Mouse (Mus musculus) forebrain, embryonic 13.5 days (tissue): ENCODE measurements around the gene Olfr1233. TPM values are rescaled to one million over a fixed set of nuclear protein-coding genes. Genes with fewer than 3 reads are reported as not detected.

Experiments used
- ATAC-seq: fragments of 200-750 bp; cut with Nextera tagmentation; 2 replicates; pipeline ENCODE4 v1.8.0; 2017
- H3K27ac ChIP-seq: fragments of 300-500 bp; sonication (generic); 2 replicates; pipeline ENCODE4 v1.5.1; 2015; ENCODE audit warnings: inconsistent platforms, mild to moderate bottlenecking, moderate library complexity
- H3K27me3 ChIP-seq: fragments of 300-500 bp; sonication (generic); 2 replicates; pipeline ENCODE4 v1.6.1; 2015; ENCODE audit warnings: mild to moderate bottlenecking, inconsistent platforms
- H3K36me3 ChIP-seq: fragments of 300-500 bp; sonication (generic); 2 replicates; pipeline ENCODE4 v1.6.1; 2015; ENCODE audit warnings: mild to moderate bottlenecking, inconsistent platforms; ENCODE audit not compliant: poor library complexity, severe bottlenecking
- H3K4me1 ChIP-seq: fragments of 300-500 bp; sonication (generic); 2 replicates; pipeline ENCODE4 v1.6.1; 2015; ENCODE audit warnings: inconsistent platforms
- H3K4me2 ChIP-seq: fragments of 300-500 bp; sonication (generic); 2 replicates; pipeline ENCODE4 v1.6.1; 2015; ENCODE audit warnings: inconsistent platforms, mild to moderate bottlenecking, moderate library complexity
- H3K4me3 ChIP-seq: fragments of 300-500 bp; sonication (generic); 2 replicates; pipeline ENCODE4 v1.5.1; 2015; ENCODE audit warnings: mild to moderate bottlenecking, inconsistent platforms
- H3K9ac ChIP-seq: fragments of 300-500 bp; sonication (generic); 2 replicates; pipeline ENCODE4 v1.6.1; 2015; ENCODE audit warnings: mild to moderate bottlenecking, inconsistent platforms
- H3K9me3 ChIP-seq: fragments of 300-500 bp; sonication (generic); replicated peaks from 2 replicates; pipeline ENCODE4 v1.6.1; 2016; ENCODE audit warnings: inconsistent platforms
- WGBS: fragments of 180-500 bp; shearing (Covaris S2); methylation state at CpG from one replicate; pipeline ENCODE4 v1.1.7; 2015; 5-methylcytosine and 5-hydroxymethylcytosine counted together
- polyA plus RNA-seq: library from polyadenylated mRNA; unstranded; fragments of >200 nt; fragmentation: Nextera tagmentation; extraction: Ambion mirVana; gene quantifications from 2 replicates; pipeline ENCODE4 v1.2.1, GENCODE M21; 2015

Gene Olfr1233
- polyA plus RNA-seq = not detected in 2 replicates

DNA sequence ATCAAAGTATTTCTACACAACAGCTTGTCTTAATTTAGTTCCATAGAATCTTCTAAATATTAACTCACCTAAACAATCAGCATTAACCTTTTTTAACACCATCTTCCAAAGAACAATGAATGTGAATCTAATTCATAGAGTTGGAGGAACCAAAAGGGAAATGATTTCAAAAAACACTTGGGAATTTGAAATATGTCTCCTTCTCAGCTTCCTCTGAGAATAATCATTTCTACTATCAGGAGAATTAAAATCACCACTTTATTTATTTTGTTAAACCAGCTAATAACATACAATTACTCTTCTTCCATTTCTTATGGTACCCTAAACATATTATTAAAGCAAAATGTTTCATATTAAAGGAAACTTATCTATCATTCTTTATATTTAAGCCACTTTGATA, at the start of gene Olfr1233:
Gene Olfr1233, minus strand, starts transcription at position 101 of the 400 bp plus-strand sequence.
- Histone ChIP-seq H3K4me1 (no peaks in the 10 kb centered on the region), H3K27ac (no peak within 1 kb of the TSS), H3K9ac (no peak within 1 kb of the TSS), H3K27me3 (no peaks in the 10 kb centered on the region), H3K4me2 (no peak within 1 kb of the TSS), H3K9me3 (no peaks in the 10 kb centered on the region), H3K4me3 (no peak within 1 kb of the TSS), H3K36me3 (no peaks in the 10 kb centered on the region)
- no peak for ATAC-seq

DNA sequence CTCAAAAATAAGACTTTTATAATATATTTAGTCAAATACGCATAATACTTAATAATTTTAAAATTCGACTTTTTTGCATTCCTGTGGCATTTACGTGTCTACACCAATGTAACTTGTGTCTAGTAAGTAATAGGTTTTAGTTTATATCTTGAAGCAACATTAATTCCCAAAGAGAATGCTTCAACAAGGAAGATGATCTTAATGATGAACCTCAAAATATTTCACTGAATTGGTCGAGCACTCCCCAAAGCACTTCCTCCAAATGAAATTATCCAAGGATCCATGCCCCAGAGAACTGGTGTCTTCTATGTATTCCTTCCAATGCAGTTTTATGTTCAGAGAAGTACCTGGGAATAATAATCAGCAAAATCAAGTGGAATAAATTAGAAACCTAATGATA, 22.6 kb upstream of the Olfr1233 start, which contains the start of gene Olfr1234:
Gene Olfr1234, minus strand, starts transcription at position 101 of the 400 bp plus-strand sequence.
- Histone ChIP-seq H3K27ac (no peak within 1 kb of the TSS), H3K4me3 (no peak within 1 kb of the TSS), H3K27me3 (no peaks in the 10 kb centered on the region), H3K9me3 (no peaks in the 10 kb centered on the region), H3K36me3 (no peaks in the 10 kb centered on the region), H3K4me2 (no peak within 1 kb of the TSS), H3K4me1 (no peaks in the 10 kb centered on the region), H3K9ac (no peak within 1 kb of the TSS)
- ATAC-seq = no peak
- WGBS = 91% methylated on average over 4 of the region's 4 CpGs

GRCm38 (mm10) chr2:89329575-89329974, 12.6 kb downstream of the Olfr1233 start, which contains the start of gene Olfr1232:
Gene Olfr1232, minus strand, starts transcription at chr2:89329675.
- Histone ChIP-seq H3K9ac (no peak within 1 kb of the TSS), H3K27me3 (no peaks in the 10 kb centered on the region), H3K9me3 (no peaks in the 10 kb centered on the region), H3K4me1 (no peaks in the 10 kb centered on the region), H3K4me2 (no peak within 1 kb of the TSS), H3K4me3 (no peak within 1 kb of the TSS), H3K36me3 (no peaks in the 10 kb centered on the region), H3K27ac (no peak within 1 kb of the TSS)
- no peak for ATAC-seq

DNA sequence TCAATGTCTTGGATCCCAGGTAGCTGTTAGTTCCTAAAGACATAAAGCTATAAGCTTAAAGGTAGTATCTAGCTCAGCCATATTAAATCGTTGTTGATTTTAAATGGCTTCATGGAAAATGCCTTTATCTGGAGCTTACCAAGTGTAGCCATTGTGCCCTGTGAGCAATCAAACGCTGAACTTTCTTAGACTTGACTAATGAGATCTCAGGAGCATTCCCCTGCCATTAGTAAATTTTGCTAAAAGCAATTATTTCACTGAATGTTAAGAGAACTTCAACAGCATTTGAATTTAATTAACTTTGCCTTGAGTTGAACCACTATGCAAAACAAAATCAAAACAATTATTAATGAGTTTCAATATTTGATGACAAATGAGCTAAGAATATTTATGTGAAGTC, 35.2 kb downstream of the Olfr1233 start, which contains the start of gene Olfr1231:
Gene Olfr1231, minus strand, starts transcription at position 101 of the 400 bp plus-strand sequence.
- Histone ChIP-seq H3K9me3 (no peaks in the 10 kb centered on the region), H3K4me1 (no peaks in the 10 kb centered on the region), H3K4me3 (no peak within 1 kb of the TSS), H3K4me2 (no peak within 1 kb of the TSS), H3K27me3 (no peaks in the 10 kb centered on the region), H3K9ac (no peak within 1 kb of the TSS), H3K27ac (no peak within 1 kb of the TSS), H3K36me3 (no peaks in the 10 kb centered on the region)
- WGBS = 64% methylated on average over 2 of the region's 2 CpGs
- no peak for ATAC-seq

- 93% methylated on average over 1 of the region's 1 CpGs for WGBS
- Histone ChIP-seq H3K4me2 (no peak within 1 kb of the TSS), H3K9ac (no peak within 1 kb of the TSS), H3K27me3 (no peaks in the 10 kb centered on the region), H3K9me3 (no peaks in the 10 kb centered on the region), H3K4me1 (no peaks in the 10 kb centered on the region), H3K36me3 (no peaks in the 10 kb centered on the region), H3K4me3 (no peak within 1 kb of the TSS), H3K27ac (no peak within 1 kb of the TSS)
- no peak for ATAC-seq
Measured at GRCm38 (mm10) chr2:89297168-89297567, 45.0 kb downstream of the Olfr1233 start, which contains the start of gene Olfr1230. Gene Olfr1230, minus strand, starts transcription at chr2:89297268.

DNA sequence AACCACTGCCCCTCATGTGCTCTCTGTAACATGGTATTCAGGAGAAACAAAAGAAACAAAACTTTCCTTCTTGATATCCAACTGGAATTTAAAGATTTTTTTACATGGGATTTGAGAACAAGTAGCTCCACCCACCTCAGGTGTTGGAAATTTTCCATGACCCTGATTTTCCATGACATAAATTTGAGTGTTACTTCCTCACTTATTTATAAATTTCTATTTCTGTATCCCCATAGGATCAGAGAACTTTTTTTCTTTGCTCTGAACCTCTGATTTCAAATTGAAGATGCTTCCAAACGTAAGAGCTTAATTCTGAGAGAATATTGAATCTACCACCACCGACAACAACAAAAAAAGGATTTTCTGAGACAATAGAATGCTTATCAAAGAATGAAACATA, 54.3 kb downstream of the Olfr1233 start, which contains the start of gene Olfr1229:
Gene Olfr1229, minus strand, starts transcription at position 101 of the 400 bp plus-strand sequence.
- Histone ChIP-seq H3K27me3 (no peaks in the 10 kb centered on the region), H3K36me3 (no peaks in the 10 kb centered on the region), H3K9me3 (no peaks in the 10 kb centered on the region), H3K4me1 (no peaks in the 10 kb centered on the region), H3K4me3 (no peak within 1 kb of the TSS), H3K27ac (no peak within 1 kb of the TSS), H3K9ac (no peak within 1 kb of the TSS), H3K4me2 (no peak within 1 kb of the TSS)
- 73% methylated on average over 2 of the region's 2 CpGs for WGBS
- no peak for ATAC-seq

Other genes with a start within 250 kb of the Olfr1233 start
- not detected in 2 replicates for gene Olfr1220, start 235.6 kb downstream of the Olfr1233 start, polyA plus RNA-seq
- not detected in 2 replicates for gene Olfr1221, start 225.1 kb downstream of the Olfr1233 start, polyA plus RNA-seq
- not detected in 2 replicates for gene Olfr1222, start 209.3 kb downstream of the Olfr1233 start, polyA plus RNA-seq
- not detected in 2 replicates for gene Olfr1223, start 190.8 kb downstream of the Olfr1233 start, polyA plus RNA-seq
- not detected in 2 replicates for gene Olfr1224-ps1, start 178.3 kb downstream of the Olfr1233 start, polyA plus RNA-seq
- not detected in 2 replicates for gene Olfr1225, start 167.7 kb downstream of the Olfr1233 start, polyA plus RNA-seq
- gene Olfr1226, start 142.3 kb downstream of the Olfr1233 start, polyA plus RNA-seq = not detected in 2 replicates
- gene Olfr1228, start 88.3 kb downstream of the Olfr1233 start, polyA plus RNA-seq = not detected in 2 replicates
- not detected in 2 replicates for gene Olfr1229, start 54.4 kb downstream of the Olfr1233 start, polyA plus RNA-seq
- gene Olfr1230, start 45.1 kb downstream of the Olfr1233 start, polyA plus RNA-seq = not detected in 2 replicates
- gene Olfr1231, start 35.3 kb downstream of the Olfr1233 start, polyA plus RNA-seq = not detected in 2 replicates
- gene Olfr1232, start 12.7 kb downstream of the Olfr1233 start, polyA plus RNA-seq = not detected in 2 replicates
- gene Olfr1234, start 22.5 kb upstream of the Olfr1233 start, polyA plus RNA-seq = not detected in 2 replicates
- not detected in 2 replicates for gene Olfr1238, start 67.3 kb upstream of the Olfr1233 start, polyA plus RNA-seq
- gene Olfr1239, start 78.0 kb upstream of the Olfr1233 start, polyA plus RNA-seq = not detected in 2 replicates
- not detected in 2 replicates for gene Olfr1240, start 100.6 kb upstream of the Olfr1233 start, polyA plus RNA-seq
- gene Olfr1241, start 144.7 kb upstream of the Olfr1233 start, polyA plus RNA-seq = not detected in 2 replicates
- not detected in 2 replicates for gene Olfr1242, start 155.9 kb upstream of the Olfr1233 start, polyA plus RNA-seq
- not detected in 2 replicates for gene Olfr1243, start 189.1 kb upstream of the Olfr1233 start, polyA plus RNA-seq
- not detected in 2 replicates for gene Olfr1245, start 236.0 kb upstream of the Olfr1233 start, polyA plus RNA-seq